Mouse (Mus musculus): Measurements from ENCODE around the gene A430089I19Rik.
"Not testable (repeated sequence)": the region's sequence is repeated elsewhere in the genome, so short reads cannot be mapped to it uniquely, and the experiment has no call there.

The A430089I19Rik gene

DNA sequence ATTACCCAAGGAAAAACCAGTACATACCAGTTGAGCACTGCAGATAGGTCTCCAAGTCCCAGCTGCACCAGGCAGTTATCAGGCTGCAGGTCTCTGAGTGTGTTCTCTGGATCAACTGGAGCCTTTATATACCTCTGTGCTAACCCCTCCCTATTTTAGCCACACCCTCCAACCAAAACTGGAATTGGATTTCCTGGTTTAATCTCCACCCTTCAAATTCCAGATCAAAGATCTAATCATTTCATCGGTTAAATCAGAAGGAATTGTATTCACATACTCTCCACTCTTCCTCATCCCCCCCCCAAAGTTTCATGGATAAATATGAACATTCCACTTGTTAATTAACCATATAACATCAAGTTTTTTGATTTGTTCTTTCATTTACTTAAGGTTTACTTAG is at the start of gene A430089I19Rik:
TSS of gene A430089I19Rik (minus strand) at position 101 of the 400 bp plus-strand sequence.
- in situ Hi-C loops (cut with MboI, MseI), result not testable (repeated sequence)

DNA sequence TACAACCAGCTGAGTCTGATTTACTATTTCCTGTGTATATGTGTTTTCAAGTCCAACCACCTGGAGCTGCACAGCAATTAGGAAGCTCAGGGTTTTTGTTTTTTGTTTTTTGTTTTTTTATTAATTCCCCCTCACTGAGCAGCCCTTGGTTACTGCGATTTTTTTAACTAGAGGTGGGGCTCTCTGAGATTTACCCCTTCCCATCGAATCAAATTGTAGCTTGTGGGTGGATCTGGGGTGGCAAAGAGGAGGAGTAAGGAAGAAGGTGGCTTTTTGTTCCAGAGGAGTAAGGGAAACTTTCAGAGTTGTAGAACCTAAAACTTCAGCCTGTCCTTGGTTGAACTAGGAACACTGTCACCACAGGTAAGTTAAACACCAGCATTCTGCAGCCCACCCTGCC is 32.9 kb upstream of the A430089I19Rik start, which contains the start of gene AA792892:
TSS of gene AA792892 (plus strand) at position 301 of the 400 bp plus-strand sequence.
- in situ Hi-C loops (cut with MboI, MseI), result not testable (repeated sequence)

DNA sequence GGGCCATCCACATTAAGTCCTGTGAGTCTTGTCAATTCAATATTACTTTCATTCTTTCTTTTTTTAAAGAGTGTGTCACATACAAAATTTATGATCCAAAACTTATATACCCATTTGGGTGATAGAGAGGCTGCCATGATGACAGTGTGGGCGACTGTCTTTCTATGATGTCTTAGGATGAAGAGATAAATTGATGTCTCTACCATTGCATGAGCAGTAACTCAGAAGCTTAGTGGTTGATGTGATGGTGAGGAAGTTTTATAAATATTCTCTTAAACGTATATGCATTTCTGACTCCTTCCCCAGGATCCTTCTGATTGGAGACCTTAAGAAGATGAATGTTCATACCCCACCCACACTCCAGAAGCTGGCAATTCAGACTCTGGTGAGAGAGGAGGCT is 7.5 kb upstream of the A430089I19Rik start, which contains the start of gene Gm6502:
TSS of gene Gm6502 (plus strand) at position 301 of the 400 bp plus-strand sequence.
- in situ Hi-C loops (cut with MboI, MseI), result not testable (repeated sequence)
